Mouse (Mus musculus) kidney, adult 2 months (tissue): Measurements from ENCODE around the gene Spata9.

Experiments
- CTCF ChIP-seq: fragments of 200-500 bp; conservative IDR thresholded peaks from 2 replicates; pipeline ENCODE4 v1.5.1; 2011; ENCODE audit warnings: low read depth, mild to moderate bottlenecking, control low read depth, low read length, moderate library complexity, mixed read lengths; ENCODE audit not compliant: insufficient read depth, insufficient read length
- POLR2A ChIP-seq: fragments of 200-500 bp; IDR thresholded peaks from one replicate; pipeline ENCODE4 v1.6.1; 2011; ENCODE audit warnings: low read depth, low read length, control low read depth

GRCm38 (mm10) chr13:75930023-75930422, 36.9 kb upstream of the Spata9 start:
- TF ChIP-seq CTCF = no peak
- no peak for TF ChIP-seq POLR2A
